Mouse (Mus musculus) neural tube, embryonic 13.5 days (tissue): ENCODE data around the gene Gm8024. TPM values are rescaled to one million over a fixed set of nuclear protein-coding genes. Genes with fewer than 3 reads are reported as not detected.
"Not testable (repeated sequence)": the region's sequence is repeated elsewhere in the genome, so short reads cannot be mapped to it uniquely, and the experiment has no call there.

Experiments
- ATAC-seq: fragments of 200-750 bp; cut with Nextera tagmentation; 2 replicates; pipeline ENCODE4 v1.8.0; 2017; ENCODE audit warnings: low read depth, mild to moderate bottlenecking, moderate TSS enrichment, moderate library complexity
- H3K27ac ChIP-seq: fragments of 300-500 bp; sonication (generic); replicated peaks from 2 replicates; pipeline ENCODE4 v1.5.1; 2015; ENCODE audit warnings: moderate library complexity, mild to moderate bottlenecking, inconsistent platforms
- H3K27me3 ChIP-seq: fragments of 300-500 bp; sonication (generic); 2 replicates; pipeline ENCODE4 v1.6.1; 2015; ENCODE audit warnings: mild to moderate bottlenecking, inconsistent platforms
- H3K36me3 ChIP-seq: fragments of 300-500 bp; sonication (generic); 2 replicates; pipeline ENCODE4 v1.6.1; 2015; ENCODE audit warnings: mild to moderate bottlenecking, inconsistent platforms
- H3K4me1 ChIP-seq: fragments of 300-500 bp; sonication (generic); replicated peaks from 2 replicates; pipeline ENCODE4 v1.6.1; 2015; ENCODE audit warnings: inconsistent platforms
- H3K4me2 ChIP-seq: fragments of 300-500 bp; sonication (generic); 2 replicates; pipeline ENCODE4 v1.6.1; 2015; ENCODE audit warnings: inconsistent platforms, mild to moderate bottlenecking, moderate library complexity
- H3K4me3 ChIP-seq: fragments of 300-500 bp; sonication (generic); 2 replicates; pipeline ENCODE4 v1.5.1; 2015; ENCODE audit warnings: mild to moderate bottlenecking, inconsistent platforms
- H3K9ac ChIP-seq: fragments of 300-500 bp; sonication (generic); 2 replicates; pipeline ENCODE4 v1.6.1; 2015; ENCODE audit warnings: moderate library complexity, mild to moderate bottlenecking, inconsistent platforms
- H3K9me3 ChIP-seq: fragments of 300-500 bp; sonication (generic); 2 replicates; pipeline ENCODE4 v1.6.1; 2016; ENCODE audit warnings: inconsistent platforms
- WGBS: fragments of 180-500 bp; shearing (Covaris S2); methylation state at CpG from one replicate; pipeline ENCODE4 v1.1.7; 2015; 5-methylcytosine and 5-hydroxymethylcytosine counted together
- polyA plus RNA-seq: library from polyadenylated mRNA; unstranded; fragments of >200 nt; fragmentation: Nextera tagmentation; extraction: Ambion mirVana; gene quantifications from 2 replicates; pipeline ENCODE4 v1.2.1, GENCODE M21; 2015

Gene Gm8024
- not detected in 2 replicates for polyA plus RNA-seq

- ATAC-seq, H3K27me3 ChIP-seq, H3K27ac ChIP-seq, H3K4me3 ChIP-seq, H3K4me2 ChIP-seq, H3K9ac ChIP-seq, H3K36me3 ChIP-seq, H3K9me3 ChIP-seq, H3K4me1 ChIP-seq: not testable (repeated sequence)
- 100% methylated on average over 1 of the region's 3 CpGs for WGBS
These were observed at the start of gene Gm8024 for GRCm38 (mm10) chr14:42524182-42524581. Gm8024 (minus strand) TSS chr14:42524282.

GRCm38 (mm10) chr14:42543170-42543701 is 19.2 kb upstream of the Gm8024 start:
- 5% methylated on average over 28 of the region's 31 CpGs for WGBS
- H3K27me3 ChIP-seq, H3K4me3 ChIP-seq, H3K4me2 ChIP-seq, H3K36me3 ChIP-seq, H3K4me1 ChIP-seq, H3K9ac ChIP-seq, H3K9me3 ChIP-seq, H3K27ac ChIP-seq: not testable (repeated sequence)
- ATAC-seq = peak; percentile 78; the same call in 1 of the 2 replicates

GRCm38 (mm10) chr14:42542316-42543169 is 18.5 kb upstream of the Gm8024 start:
- 17% methylated on average over 25 of the region's 29 CpGs for WGBS
- H3K4me1 ChIP-seq = not testable (repeated sequence)

GRCm38 (mm10) chr14:42502249-42502648 is 21.8 kb downstream of the Gm8024 start, which contains the start of gene Gm8020:
Gm8020 (minus strand) TSS chr14:42502349.
- not testable (repeated sequence) for H3K4me3 ChIP-seq, H3K9ac ChIP-seq, H3K36me3 ChIP-seq, H3K4me1 ChIP-seq, ATAC-seq, H3K4me2 ChIP-seq, H3K27ac ChIP-seq, H3K9me3 ChIP-seq, H3K27me3 ChIP-seq
- WGBS = 83% methylated on average over 2 of the region's 3 CpGs

More at GRCm38 (mm10) chr14:42542316-42543169, 18.5 kb upstream of the Gm8024 start:
- not testable (repeated sequence) for H3K4me3 ChIP-seq, H3K9ac ChIP-seq, H3K9me3 ChIP-seq, H3K27me3 ChIP-seq, H3K36me3 ChIP-seq, H3K27ac ChIP-seq, H3K4me2 ChIP-seq
- ATAC-seq = peak; percentile 50

Other genes with a start within 250 kb of the Gm8024 start
- gene Gm9611, start 226.9 kb downstream of the Gm8024 start, polyA plus RNA-seq = not detected in 2 replicates
- gene Gm7995, start 214.1 kb downstream of the Gm8024 start, polyA plus RNA-seq = not detected in 2 replicates
- gene Gm8005, start 84.6 kb downstream of the Gm8024 start, polyA plus RNA-seq = not detected in 2 replicates
- gene Gm8011, start 60.4 kb downstream of the Gm8024 start, polyA plus RNA-seq = not detected in 2 replicates
- gene Gm8020, start 21.9 kb downstream of the Gm8024 start, polyA plus RNA-seq = not detected in 2 replicates
- not detected in 2 replicates for gene Gm17124, start 75.6 kb upstream of the Gm8024 start, polyA plus RNA-seq
- not detected in 2 replicates for gene Gm3633, start 117.6 kb upstream of the Gm8024 start, polyA plus RNA-seq
- gene Gm10378, start 131.7 kb upstream of the Gm8024 start, polyA plus RNA-seq = not detected in 2 replicates
- gene Gm3015, start 244.5 kb upstream of the Gm8024 start, polyA plus RNA-seq = not detected in 2 replicates